Mouse (Mus musculus): ENCODE measurements around the gene Hyal1.
"Not testable (repeated sequence)": the region's sequence is repeated elsewhere in the genome, so short reads cannot be mapped to it uniquely, and the experiment has no call there.

Hyal1 gene

GRCm38 (mm10) chr9:107571534-107572326 lies 5.0 kb upstream of the Hyal1 start:
- DNase-seq (ENCODE audit: low spot score): no peak

- no peak for DNase-seq (ENCODE audit: low spot score)
These were observed 4.4 kb upstream of the Hyal1 start for GRCm38 (mm10) chr9:107572327-107572662.

GRCm38 (mm10) chr9:107573774-107574173 lies 3.0 kb upstream of the Hyal1 start:
- DNase-seq (ENCODE audit: low spot score): not testable (repeated sequence)

GRCm38 (mm10) chr9:107575579-107576356 lies 959 bp upstream of the Hyal1 start:
- DNase-seq (ENCODE audit: low spot score): peak; percentile 84

GRCm38 (mm10) chr9:107577871-107578270 lies 1.1 kb downstream of the Hyal1 start:
- DNase-seq (ENCODE audit: low spot score): no peak

- no peak for DNase-seq (ENCODE audit: low spot score)
These were observed 1.9 kb downstream of the Hyal1 start, which contains the start of gene Naa80 for GRCm38 (mm10) chr9:107578587-107578986. Naa80 (plus strand) TSS chr9:107578887.

- DNase-seq (ENCODE audit: low spot score): no peak
These were observed 2.5 kb downstream of the Hyal1 start for GRCm38 (mm10) chr9:107579023-107579900.

- peak; percentile 93 for DNase-seq (ENCODE audit: low spot score)
These were observed 4.0 kb downstream of the Hyal1 start, which contains the start of gene Hyal3 for GRCm38 (mm10) chr9:107580501-107581317. Hyal3 (plus strand) TSS chr9:107580818.

- no peak for DNase-seq (ENCODE audit: low spot score)
These were observed 4.9 kb downstream of the Hyal1 start for GRCm38 (mm10) chr9:107581584-107581983.

GRCm38 (mm10) chr9:107582509-107583062 lies 5.9 kb downstream of the Hyal1 start:
- no peak for DNase-seq (ENCODE audit: low spot score)

- DNase-seq (ENCODE audit: low spot score): no peak
These were observed 6.4 kb downstream of the Hyal1 start for GRCm38 (mm10) chr9:107583174-107583573.

- DNase-seq (ENCODE audit: low spot score): no peak
These were observed 9.8 kb downstream of the Hyal1 start for GRCm38 (mm10) chr9:107586504-107586903.

- peak; percentile 97 for DNase-seq (ENCODE audit: low spot score)
These were observed 10.5 kb downstream of the Hyal1 start, which contains the start of gene Ifrd2 for GRCm38 (mm10) chr9:107586974-107587832. Ifrd2 (plus strand) TSS chr9:107587642.

GRCm38 (mm10) chr9:107587833-107588639 lies 11.3 kb downstream of the Hyal1 start:
- DNase-seq (ENCODE audit: low spot score): no peak

- DNase-seq (ENCODE audit: low spot score): no peak
These were observed 13.5 kb downstream of the Hyal1 start for GRCm38 (mm10) chr9:107590058-107590772.

GRCm38 (mm10) chr9:107590773-107591060 lies 14.0 kb downstream of the Hyal1 start:
- no peak for DNase-seq (ENCODE audit: low spot score)

- no peak for DNase-seq (ENCODE audit: low spot score)
These were observed 16.6 kb downstream of the Hyal1 start for GRCm38 (mm10) chr9:107593101-107593976.

Data from urinary bladder, postnatal 14 days (tissue).